Mouse (Mus musculus) hindbrain, postnatal 0 days (tissue): ENCODE results near the gene Bloc1s4. TPM values are rescaled to one million over a fixed set of nuclear protein-coding genes. Genes with fewer than 3 reads are reported as not detected.

ENCODE experiments used
- ATAC-seq: fragments of 200-750 bp; cut with Nextera tagmentation; 2 replicates; pipeline ENCODE4 v1.8.0; 2017; ENCODE audit warnings: mild to moderate bottlenecking, moderate TSS enrichment, moderate library complexity
- DNase-seq: peaks from one replicate; pipeline ENCODE4 v3.0.0-alpha.2; 2015; ENCODE audit warnings: low spot score
- H3K27ac ChIP-seq: fragments of 300-500 bp; sonication (generic); 2 replicates; pipeline ENCODE4 v1.5.1; 2014; ENCODE audit warnings: mild to moderate bottlenecking
- H3K27me3 ChIP-seq: fragments of 300-500 bp; sonication (generic); 2 replicates; pipeline ENCODE4 v1.6.1; 2014; ENCODE audit warnings: low read length, mixed read lengths; ENCODE audit not compliant: insufficient read depth
- H3K36me3 ChIP-seq: fragments of 300-500 bp; sonication (generic); 2 replicates; pipeline ENCODE4 v1.6.1; 2014; ENCODE audit warnings: low read length, mixed read lengths; ENCODE audit not compliant: insufficient read depth
- H3K4me1 ChIP-seq: fragments of 300-500 bp; sonication (generic); 2 replicates; pipeline ENCODE4 v1.6.1; 2014; ENCODE audit warnings: antibody characterized with exemption, low read length, mixed read lengths; ENCODE audit not compliant: insufficient read depth
- H3K4me2 ChIP-seq: fragments of 300-500 bp; sonication (generic); 2 replicates; pipeline ENCODE4 v1.6.1; 2014; ENCODE audit warnings: low read depth, mild to moderate bottlenecking, low read length, moderate library complexity, mixed read lengths
- H3K4me3 ChIP-seq: fragments of 300-500 bp; sonication (generic); 2 replicates; pipeline ENCODE4 v1.5.1; 2014; ENCODE audit warnings: low read length
- H3K9ac ChIP-seq: fragments of 300-500 bp; sonication (generic); replicated peaks from 2 replicates; pipeline ENCODE4 v1.6.1; 2014; ENCODE audit warnings: mild to moderate bottlenecking, low read length, moderate library complexity, mixed read lengths
- H3K9me3 ChIP-seq: fragments of 300-500 bp; sonication (generic); 2 replicates; pipeline ENCODE4 v1.6.1; 2016; ENCODE audit warnings: low read length, mixed read lengths
- CTCF ChIP-seq: IDR thresholded peaks from 2 replicates; pipeline ENCODE4 v1.5.1; 2016; ENCODE audit warnings: antibody characterized with exemption, control low read depth, low read depth
- WGBS: fragments of 180-500 bp; shearing (Covaris S2); extraction: QIAGEN DNeasy Blood & Tissue Kit; methylation state at CpG from one replicate; pipeline ENCODE4 v1.1.7; 2014; 5-methylcytosine and 5-hydroxymethylcytosine counted together
- polyA plus RNA-seq: library from polyadenylated mRNA; unstranded; fragments of >200 nt; fragmentation: Nextera tagmentation; extraction: Ambion mirVana; gene quantifications from 2 replicates; pipeline ENCODE4 v1.2.1, GENCODE M21; 2015
- total RNA-seq: library from RNA; depleted of rRNA; stranded (reverse); fragments of >200 nt; gene quantifications from 2 replicates; pipeline ENCODE4 v1.2.3, GENCODE M21; 2014; rRNA removed

The Bloc1s4 gene
- total and polyA plus RNA-seq, 2 experiments from 2014 or later, result 28.9 to 29.1 TPM

DNA sequence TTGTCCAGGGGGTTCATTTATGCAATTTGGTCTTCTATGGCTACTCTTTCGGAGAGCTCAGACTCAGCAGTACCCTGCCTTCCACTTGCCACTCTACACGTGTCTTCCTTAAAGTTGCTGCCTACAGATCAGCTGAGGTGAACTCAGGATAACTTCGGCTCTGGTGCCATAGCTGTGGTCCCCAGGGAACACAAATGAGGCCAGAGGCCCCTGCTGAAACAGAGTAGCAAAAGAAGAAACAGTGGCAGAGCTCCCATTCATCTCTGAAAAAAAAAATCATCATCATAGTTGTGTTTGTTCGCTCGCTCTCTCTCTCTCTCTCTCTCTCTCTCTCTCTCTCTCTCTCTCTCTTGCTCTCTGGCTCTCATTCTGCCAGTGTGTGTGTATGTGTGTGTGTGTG lies 49.8 kb downstream of the Bloc1s4 start:
- WGBS, result 68% methylated on average over 5 of the region's 5 CpGs
- H3K27ac ChIP-seq, result no peak overlapping the region

DNA sequence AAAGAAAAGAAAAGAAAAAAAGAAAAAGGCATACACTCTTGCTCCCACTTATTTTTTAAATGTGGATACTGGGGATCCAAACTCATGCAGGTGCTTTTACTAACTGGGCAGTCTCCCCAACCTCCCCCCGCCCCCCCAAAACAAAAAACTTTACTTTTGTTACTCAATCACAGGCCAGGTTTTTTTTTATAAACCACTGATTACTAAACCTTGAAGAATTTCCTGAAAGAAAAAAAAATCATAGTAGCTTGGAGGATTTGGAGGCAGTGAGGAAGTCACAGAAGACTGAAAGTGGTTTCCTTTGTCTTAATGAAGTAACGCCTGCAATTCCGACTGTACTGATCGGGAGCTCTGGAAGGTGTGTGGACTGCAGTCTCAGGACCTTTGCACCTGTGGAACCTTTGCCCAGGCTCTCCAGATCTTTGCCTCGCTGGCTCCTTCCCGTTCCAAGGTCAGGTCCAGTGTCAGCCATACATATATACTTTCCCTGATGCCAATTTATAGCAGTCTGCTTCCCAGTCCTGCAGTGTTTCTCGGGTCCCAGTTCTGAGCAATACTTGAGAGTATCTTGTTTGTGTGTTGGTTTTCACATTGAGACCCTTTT lies 50.3 kb downstream of the Bloc1s4 start:
- Histone ChIP-seq H3K4me2 (no peak overlapping the region), H3K4me1 (0 out of 2 replicates have a peak, but pooled peaks cover 4% of the 10 kb centered on the region), H3K27ac (no peak overlapping the region), H3K9me3 (no peaks in the 10 kb centered on the region), H3K9ac (no peak overlapping the region), H3K4me3 (no peak overlapping the region), H3K27me3 (no peaks in the 10 kb centered on the region), H3K36me3 (no peaks in the 10 kb centered on the region)
- TF ChIP-seq CTCF, result no peak
- DNase-seq (no peak), ATAC-seq (no peak)
- WGBS, result 80% methylated on average over 7 of the region's 7 CpGs

More for the DNA sequence above, 49.8 kb downstream of the Bloc1s4 start:
- TF ChIP-seq CTCF, result no peak
- DNase-seq, result no peak
- Histone ChIP-seq H3K36me3 (no peaks in the 10 kb centered on the region), H3K4me3 (no peak overlapping the region), H3K4me1 (0 out of 2 replicates have a peak, but pooled peaks cover 4% of the 10 kb centered on the region), H3K4me2 (no peak overlapping the region), H3K9me3 (no peaks in the 10 kb centered on the region), H3K9ac (no peak overlapping the region), H3K27me3 (no peaks in the 10 kb centered on the region)
- ATAC-seq, result no peak

Other genes starting within 250 kb of the Bloc1s4 start
- gene Tbc1d14, start 155.4 kb downstream of the Bloc1s4 start, total RNA-seq, result 22.9 and 28.6 TPM in 2 replicates
- gene Tbc1d14, start 155.4 kb downstream of the Bloc1s4 start, polyA plus RNA-seq, result 43.2 and 46.4 TPM in 2 replicates
- 56.2 and 64.6 TPM in 2 replicates for gene D5Ertd579e, start 52.6 kb downstream of the Bloc1s4 start, total RNA-seq
- 31.0 and 32.2 TPM in 2 replicates for gene D5Ertd579e, start 52.6 kb downstream of the Bloc1s4 start, polyA plus RNA-seq
- 278 and 298 TPM in 2 replicates for gene Mrfap1, start 48.1 kb upstream of the Bloc1s4 start, total RNA-seq
- gene Mrfap1, start 48.1 kb upstream of the Bloc1s4 start, polyA plus RNA-seq, result 443 and 477 TPM in 2 replicates
- 30.0 and 30.2 TPM in 2 replicates for gene Man2b2, start 82.0 kb upstream of the Bloc1s4 start, total RNA-seq
- 16.0 and 17.9 TPM in 2 replicates for gene Man2b2, start 82.0 kb upstream of the Bloc1s4 start, polyA plus RNA-seq
- 255 and 263 TPM in 2 replicates for gene Ppp2r2c, start 119.9 kb upstream of the Bloc1s4 start, total RNA-seq
- gene Ppp2r2c, start 119.9 kb upstream of the Bloc1s4 start, polyA plus RNA-seq, result 103 and 105 TPM in 2 replicates
- 9.8 and 14.0 TPM in 2 replicates for gene Wfs1, start 240.6 kb upstream of the Bloc1s4 start, total RNA-seq
- 8.7 and 9.2 TPM in 2 replicates for gene Wfs1, start 240.6 kb upstream of the Bloc1s4 start, polyA plus RNA-seq